Mouse (Mus musculus): ENCODE data around the gene Acer3.

The Acer3 gene

GRCm38 (mm10) chr7:98321083-98321482 is at the start of gene Acer3:
TSS of gene Acer3 (minus strand) at chr7:98321208.
- no peak for DNase-seq (ENCODE audit: extremely low spot score)

GRCm38 (mm10) chr7:98369762-98370369 is 48.9 kb upstream of the Acer3 start:
- DNase-seq (ENCODE audit: extremely low spot score): no peak

- DNase-seq (ENCODE audit: extremely low spot score): no peak
Observed at GRCm38 (mm10) chr7:98361662-98362061, 40.7 kb upstream of the Acer3 start.

DNA sequence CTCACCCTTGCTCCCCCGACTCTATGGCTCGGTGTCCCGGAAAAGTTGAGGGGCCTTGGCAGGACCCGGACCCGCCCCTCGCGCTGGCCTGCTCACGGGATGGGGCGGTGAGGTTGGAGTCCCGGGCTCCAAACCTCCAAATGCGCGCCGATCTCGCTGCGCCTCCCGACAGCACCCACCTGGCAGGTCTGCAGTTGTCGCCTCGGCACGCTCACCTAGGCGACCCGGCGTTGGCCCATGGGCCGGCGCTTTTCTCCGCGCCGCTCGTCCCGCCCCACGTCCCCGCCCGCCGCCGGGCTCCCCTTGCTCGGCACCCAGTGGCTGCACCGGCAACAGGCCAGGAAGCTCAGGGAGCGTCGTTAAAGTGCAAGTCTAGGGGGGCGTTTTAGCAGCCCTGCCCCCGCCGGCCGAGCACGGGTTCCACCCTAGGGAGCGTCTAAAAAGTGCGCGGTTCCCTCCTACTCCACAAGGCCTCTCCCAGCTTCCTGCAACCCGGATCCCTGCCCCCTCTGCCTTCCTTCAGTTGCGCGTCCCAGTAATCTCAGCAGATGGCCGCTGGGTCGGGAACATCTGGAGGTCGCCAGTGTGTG is 40.1 kb upstream of the Acer3 start, which contains the start of gene Tsku:
Tsku (minus strand) TSS at position 266 of the 590 bp plus-strand sequence.
- DNase-seq (ENCODE audit: extremely low spot score): peak; percentile 96

GRCm38 (mm10) chr7:98360621-98360990 is 39.6 kb upstream of the Acer3 start:
- no peak for DNase-seq (ENCODE audit: extremely low spot score)

DNA sequence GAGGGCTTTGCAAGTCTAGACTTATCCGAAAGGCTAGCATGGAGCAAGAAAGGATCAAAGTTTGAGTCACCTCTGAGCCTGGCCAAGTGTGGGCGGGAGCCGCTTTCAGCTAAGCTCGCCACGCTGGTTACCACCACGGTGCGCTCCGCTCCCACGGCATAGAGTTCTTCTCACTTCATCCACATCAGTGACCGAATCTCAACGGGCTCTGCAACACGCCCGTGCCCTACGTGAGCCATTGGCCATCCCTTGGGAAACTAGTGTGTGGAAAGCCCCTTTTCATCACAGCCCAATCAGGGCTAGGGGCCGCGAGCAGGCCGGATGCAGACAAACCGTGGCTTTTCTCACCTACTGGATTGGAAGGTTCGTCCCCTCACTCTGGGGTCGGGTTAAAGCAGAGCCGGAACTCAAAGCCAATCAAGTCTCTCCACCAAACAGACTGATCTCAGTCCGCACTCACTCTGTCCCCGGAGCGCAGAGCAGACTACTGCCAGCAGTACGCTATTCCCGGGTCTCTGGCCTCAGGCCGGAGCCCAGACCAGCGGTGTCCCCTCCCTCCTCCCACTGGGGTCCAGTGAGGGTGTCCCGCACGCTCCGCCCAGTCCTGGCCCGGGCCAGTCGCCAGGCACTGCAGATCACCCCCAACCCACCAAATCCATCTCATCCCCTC is 39.1 kb upstream of the Acer3 start:
- DNase-seq (ENCODE audit: extremely low spot score): peak; percentile 89

DNA sequence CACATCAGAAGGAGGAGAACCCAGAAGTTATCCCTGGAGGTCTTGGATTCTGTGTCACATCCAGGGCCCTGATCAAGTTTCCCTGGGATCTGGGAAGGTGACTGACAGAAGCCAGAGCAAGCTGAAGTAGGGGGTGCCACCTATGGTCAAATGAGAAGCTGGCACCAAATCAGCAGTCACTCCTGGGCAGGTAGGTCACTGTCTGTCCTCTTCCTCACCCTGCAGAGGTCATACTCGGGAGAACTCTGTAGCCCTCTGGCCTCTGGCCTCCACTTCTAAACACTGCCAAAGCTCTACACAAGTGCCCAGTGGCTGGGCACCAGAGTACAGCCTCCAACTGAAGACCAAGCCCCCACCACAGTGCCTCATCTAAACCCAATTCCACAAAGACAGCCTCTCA is 37.0 kb upstream of the Acer3 start:
- no peak for DNase-seq (ENCODE audit: extremely low spot score)

- DNase-seq (ENCODE audit: extremely low spot score): no peak
Observed at GRCm38 (mm10) chr7:98357324-98357723, 36.3 kb upstream of the Acer3 start.

DNA sequence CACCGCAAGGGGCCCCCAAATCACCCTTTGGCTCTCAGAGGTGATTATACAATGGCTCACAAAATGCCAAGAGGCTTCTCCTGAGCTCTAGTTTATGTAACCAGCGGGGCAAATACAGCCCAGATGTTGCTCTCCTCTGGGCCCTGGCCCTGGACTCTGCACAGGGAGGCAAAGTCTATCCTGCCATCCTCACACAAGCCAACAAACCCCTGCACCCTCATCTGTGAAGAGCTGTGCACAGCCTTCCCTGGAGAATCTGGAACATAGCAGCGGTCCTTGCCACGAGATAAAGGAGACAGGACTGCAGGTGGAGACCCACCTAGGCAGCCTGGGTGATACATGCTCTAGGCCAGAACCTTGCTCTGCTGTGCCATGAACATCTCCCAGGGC is 33.9 kb upstream of the Acer3 start:
- no peak for DNase-seq (ENCODE audit: extremely low spot score)

DNA sequence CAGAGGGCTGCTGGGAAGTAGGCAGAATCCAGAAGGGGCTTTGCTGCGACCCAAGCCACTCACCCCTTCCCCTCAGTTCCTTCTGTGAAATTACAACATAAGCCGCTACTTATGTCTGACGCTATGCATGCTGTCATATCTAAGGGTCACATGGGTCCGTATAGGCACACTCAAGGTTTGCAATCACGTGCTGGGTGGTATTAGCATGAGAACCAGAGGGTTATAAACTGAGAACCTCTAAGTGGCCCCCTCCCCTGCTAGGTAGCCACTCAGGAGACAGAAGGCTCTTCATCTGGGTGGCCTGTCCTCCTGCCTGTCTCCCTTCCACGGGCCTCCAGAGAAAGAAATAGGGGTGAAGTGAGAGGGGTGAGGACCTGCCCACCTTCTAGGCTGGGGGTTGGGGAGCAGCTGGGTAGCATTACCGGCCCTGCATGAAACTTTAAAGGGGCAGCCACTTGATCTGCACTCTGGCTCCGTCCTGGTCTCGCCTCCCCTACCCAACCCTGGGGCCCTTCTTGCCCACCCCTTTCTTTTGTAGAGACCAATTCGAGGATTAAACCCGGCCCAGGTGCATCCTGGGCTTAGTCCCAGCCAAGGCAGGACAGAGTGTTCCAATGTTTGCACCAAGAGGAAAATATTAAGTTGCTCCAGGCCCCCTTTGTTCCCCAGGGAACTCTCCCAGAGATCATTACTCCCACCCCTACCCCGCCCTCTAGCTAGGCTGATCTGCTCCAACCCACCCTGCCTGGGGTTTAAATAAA is 33.3 kb upstream of the Acer3 start:
- no peak for DNase-seq (ENCODE audit: extremely low spot score)

DNA sequence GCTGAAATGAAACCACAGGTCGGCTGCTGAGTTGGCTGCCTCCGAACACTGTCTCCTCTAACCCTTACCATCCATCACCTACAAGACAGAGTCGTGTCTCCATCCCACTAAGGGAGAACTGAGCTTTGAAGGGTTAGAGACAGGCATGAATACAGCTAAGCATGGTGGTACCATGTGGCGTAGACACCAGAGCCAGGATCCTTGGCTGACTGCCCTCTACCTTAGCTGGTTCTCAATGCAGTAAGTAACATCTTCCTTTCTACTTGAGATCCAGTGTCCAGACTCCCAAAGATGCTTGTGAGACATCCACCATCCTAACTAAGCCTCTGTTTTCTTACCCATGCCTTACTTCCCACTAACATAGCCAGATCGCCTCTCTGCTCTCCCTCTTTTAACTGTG is 32.6 kb upstream of the Acer3 start:
- DNase-seq (ENCODE audit: extremely low spot score): no peak

DNA sequence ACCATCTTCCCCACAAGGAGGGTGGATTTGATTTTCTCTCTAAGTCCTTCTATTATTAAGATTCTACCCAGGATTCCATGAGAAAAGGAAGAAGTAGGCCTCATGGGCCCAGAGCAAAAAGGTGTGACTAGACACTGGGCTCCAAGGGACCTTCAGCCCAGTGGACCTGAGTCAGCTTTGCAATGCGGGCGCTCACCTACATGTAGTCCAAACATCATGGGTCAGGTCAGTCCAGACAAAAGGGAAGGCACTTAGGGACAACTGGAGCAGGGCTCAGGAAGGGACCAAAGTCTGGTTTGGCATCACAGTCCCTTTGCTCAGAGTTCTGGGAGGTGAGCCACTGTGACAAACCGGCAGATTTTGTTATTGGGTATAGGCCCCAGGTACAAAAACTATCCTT is 30.5 kb upstream of the Acer3 start:
- DNase-seq (ENCODE audit: extremely low spot score): no peak

DNA sequence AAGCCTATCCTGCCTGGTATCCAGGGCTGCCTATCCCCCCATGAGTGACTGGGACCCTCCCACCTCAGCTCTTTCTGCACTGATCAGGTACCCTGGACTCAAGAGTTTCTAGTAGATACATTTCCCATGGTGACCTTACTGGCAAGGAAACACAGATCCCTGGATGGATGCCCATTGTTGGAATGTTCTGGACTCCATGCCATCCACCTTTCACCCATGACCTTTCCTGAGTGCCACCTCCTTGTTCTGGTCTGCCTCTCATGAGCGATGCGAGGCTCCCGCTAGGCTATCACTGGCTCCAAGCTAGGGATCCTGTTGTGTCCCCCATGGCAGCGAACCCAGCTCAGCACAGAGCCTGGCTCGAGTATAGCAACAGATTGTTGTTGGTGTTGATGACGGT is 28.8 kb upstream of the Acer3 start:
- DNase-seq (ENCODE audit: extremely low spot score): no peak

GRCm38 (mm10) chr7:98349096-98349495 is 28.1 kb upstream of the Acer3 start:
- peak; percentile 82 for DNase-seq (ENCODE audit: extremely low spot score)

DNA sequence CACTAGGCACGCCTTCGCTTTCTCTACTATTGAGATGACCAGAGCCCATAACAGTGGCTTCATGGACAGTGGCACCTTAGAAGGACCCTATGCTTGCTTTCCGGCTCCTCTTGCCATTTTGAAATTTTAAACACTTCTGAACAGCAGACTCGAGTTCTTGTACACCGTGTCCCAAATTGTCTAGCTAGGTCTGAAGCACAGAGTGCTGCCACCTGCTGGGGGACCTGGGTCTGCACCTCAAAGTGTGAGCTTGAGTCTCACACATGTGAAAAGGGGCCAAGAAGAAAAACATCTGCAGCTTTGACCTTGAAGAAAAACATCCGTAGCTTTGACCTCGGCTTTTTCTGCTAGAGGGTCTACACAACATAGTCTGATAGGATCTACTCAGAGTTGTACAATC is 27.0 kb upstream of the Acer3 start:
- peak; percentile 55 for DNase-seq (ENCODE audit: extremely low spot score)

- DNase-seq (ENCODE audit: extremely low spot score): no peak
Observed at GRCm38 (mm10) chr7:98347471-98347870, 26.5 kb upstream of the Acer3 start.

- DNase-seq (ENCODE audit: extremely low spot score): no peak
Observed at GRCm38 (mm10) chr7:98345036-98345435, 24.0 kb upstream of the Acer3 start.

DNA sequence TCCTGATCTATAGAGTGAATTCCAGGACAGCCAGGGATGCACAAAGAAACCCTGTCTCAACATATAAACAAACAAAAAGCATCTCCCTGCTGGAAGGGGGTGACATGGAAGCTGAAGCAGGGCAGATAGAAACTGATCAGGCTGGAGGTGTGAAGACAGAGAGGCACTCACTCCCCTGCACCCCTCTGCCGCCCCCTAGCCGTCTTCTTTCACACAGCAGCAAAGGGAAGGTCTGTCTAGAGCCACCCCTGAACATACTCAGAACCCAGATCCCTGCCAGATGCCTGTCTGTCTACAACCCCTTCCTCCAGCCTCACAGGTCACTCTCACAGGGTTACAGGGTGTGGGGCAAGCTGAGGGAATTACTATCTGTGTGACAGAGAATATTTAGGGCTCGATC is 23.4 kb upstream of the Acer3 start:
- DNase-seq (ENCODE audit: extremely low spot score): no peak

DNA sequence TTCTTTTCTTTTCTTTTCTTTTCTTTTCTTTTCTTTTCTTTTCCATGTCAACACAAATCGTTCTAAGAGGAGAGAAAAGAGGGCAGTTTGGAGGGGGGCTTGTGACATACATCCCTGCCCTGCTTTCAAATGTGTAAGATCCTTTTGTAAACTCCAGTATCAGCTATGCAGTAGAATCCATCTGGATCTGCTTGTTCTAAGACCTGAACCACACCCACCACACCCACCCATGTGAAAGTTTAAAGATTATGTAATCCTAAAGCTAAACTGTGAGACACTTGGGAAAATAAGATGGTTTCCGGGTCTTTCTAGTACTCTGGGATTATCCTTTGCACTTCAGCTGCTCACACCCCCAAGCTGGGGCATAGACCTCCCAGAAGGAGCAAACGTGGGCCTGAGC is 21.2 kb upstream of the Acer3 start:
- DNase-seq (ENCODE audit: extremely low spot score): no peak

DNA sequence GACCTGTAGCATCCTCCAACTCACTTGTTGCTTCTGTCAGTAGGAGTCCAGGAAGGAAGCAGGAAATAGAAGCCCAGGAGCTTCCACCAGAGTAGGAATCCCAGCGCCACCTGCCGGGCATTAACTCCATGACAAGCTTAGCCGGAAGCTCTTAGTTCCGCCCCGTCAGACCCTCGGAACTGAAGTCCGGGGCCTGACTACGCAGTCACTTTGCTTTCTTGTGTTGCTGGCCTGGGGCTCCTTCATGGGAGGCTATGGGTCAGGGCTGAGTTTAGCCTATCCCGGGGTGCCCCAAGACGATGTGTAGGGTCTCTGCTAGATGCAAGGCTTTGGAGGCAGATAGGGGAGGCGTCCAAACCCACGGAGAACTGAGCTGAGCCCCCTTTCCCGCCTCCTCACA is 20.5 kb upstream of the Acer3 start:
- DNase-seq (ENCODE audit: extremely low spot score): peak; percentile 87

DNA sequence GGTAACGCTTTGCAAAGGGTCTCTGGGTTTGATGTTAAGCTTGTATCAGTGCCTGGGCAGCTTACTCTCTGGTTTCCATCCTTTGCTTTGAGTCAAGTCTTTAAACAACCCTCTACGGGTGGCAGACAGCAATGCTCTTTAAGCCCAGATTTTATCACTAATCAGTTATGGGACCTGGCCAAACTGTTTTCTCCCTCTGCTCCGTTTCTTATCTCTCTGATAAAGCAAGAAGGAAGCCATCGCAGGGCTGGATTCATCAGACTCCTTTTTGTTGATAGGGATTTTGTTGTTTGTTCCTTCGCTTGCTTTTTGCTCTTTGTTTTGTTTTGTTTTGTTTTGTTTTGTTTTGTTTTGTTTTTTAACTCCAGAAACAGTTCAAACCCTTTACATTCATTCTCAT is 19.3 kb upstream of the Acer3 start:
- DNase-seq (ENCODE audit: extremely low spot score): no peak

DNA sequence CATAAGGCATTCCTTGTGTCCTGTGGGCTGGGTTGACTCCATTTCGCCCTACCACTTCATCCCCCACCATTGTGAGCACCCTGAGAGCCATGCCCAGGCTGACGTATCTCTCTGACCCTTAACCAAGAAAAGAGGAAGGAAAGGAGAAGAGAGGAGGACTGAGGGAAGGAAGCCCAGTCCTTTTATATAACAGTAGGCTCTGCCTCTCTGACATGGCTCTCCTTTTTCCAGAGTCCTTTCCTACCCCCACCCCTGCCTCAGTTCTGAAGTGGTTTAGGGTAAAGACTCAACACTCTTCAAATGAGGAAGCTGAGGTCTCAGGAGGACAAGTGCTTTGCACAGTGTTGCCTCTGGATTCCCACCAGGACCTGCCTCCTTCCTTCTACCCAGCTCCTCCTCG is 13.0 kb upstream of the Acer3 start:
- DNase-seq (ENCODE audit: extremely low spot score): no peak

DNA sequence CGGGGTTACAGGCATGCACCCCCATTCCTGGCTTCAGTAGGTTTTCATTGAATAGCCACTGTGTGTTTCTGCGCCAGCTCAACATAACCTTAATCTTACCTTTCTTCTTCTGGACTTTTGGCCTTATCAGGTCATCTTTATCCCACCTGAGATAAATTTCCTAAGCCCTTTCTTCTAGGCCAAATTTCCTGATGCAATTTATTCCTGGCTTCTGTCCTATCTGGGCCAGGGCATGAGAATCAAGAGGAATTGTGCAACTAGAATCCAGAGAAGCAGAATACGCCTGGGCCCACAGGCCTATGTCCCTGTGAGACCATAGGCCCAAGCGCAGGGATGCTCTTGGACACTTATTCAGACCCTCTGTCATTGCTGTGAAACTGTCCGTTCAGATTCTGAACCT is 12.5 kb upstream of the Acer3 start:
- DNase-seq (ENCODE audit: extremely low spot score): no peak

Measured in embryo, embryonic 9.5 days (tissue).